Mouse (Mus musculus): Measurements from ENCODE around the gene Kank3.

Kank3 gene

DNA sequence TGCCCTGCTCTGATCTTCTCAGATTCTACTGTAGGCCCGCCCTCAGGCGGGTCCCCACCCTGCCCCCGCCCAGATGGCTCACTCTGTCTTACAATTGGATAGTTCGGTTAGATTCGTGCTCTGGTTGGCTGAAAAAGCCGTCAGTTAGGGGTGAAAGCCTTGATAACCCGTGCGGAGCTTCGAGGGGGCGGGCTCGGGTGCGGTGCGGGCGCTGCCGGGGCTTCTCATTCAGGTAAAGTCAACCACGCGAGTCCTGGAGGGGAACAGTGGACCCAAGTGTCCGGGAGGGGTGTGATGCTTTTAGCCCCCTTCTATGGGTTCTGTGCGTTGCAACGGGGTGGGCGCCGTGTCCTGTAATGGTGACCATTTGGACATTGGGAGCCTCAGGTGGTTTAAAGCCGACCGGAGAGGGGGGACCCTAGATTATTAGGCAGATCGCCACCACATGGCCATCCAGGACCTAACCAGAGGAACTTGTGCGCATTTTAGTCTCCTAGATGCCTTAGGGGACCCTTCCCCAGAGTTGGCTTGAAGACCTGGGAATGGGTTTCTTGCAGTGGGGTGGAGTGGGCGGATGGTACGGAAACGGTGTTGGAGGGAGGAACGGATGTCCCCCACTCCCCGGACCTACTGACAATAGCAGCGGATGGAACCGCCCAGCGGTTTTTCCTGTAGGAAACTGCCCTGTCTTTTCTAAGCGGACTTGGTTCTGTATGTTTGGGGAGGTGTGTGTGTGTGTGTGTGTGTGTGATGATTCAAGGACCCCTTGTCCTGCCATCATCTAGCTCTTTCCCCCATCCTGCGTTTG is at the start of gene Kank3:
Gene Kank3, plus strand, starts transcription at position 186 of the 808 bp plus-strand sequence.
- peak; percentile 95 for DNase-seq (ENCODE audit: extremely low spot score)

DNA sequence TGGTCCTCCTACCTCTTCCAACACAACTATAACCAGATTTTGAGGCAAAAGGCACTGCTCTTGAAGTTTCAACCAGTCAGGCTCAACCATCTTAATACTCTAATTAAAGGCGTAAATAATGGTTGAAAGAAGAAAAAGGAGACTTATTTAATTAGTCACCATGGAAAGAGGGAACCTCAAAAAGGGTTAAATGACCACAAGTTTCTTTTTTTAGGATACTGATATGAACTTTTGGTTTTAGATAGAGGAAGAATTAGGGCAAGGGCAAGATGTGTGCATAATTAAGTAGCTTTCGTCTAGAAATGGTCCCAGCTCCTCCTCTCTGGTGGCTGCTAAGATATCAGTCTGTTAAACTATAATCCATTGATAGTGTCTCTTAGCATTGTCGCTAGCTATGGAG is 43.9 kb upstream of the Kank3 start:
- DNase-seq (ENCODE audit: extremely low spot score): no peak

GRCm38 (mm10) chr17:33771617-33772016 is 38.7 kb upstream of the Kank3 start:
- DNase-seq (ENCODE audit: extremely low spot score): no peak

DNA sequence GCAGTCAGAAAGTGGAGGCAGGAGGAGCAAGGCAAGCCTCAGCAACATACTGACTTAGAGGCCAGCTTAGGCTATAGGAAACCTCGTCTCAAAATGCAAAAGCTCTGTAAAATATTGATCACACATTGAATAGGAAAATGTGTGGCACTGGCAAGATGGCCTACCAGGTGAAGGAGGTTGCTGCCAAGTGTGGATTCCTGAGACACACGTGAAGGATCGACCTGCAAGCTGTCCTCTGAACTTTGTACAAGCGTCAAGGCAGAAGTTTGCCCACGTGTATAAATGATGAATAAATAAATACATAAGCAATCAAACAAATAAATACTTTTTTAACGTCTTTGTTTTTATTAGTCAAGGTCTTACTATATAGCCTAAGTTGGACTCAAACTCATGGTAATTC is 36.9 kb upstream of the Kank3 start:
- DNase-seq (ENCODE audit: extremely low spot score): no peak

DNA sequence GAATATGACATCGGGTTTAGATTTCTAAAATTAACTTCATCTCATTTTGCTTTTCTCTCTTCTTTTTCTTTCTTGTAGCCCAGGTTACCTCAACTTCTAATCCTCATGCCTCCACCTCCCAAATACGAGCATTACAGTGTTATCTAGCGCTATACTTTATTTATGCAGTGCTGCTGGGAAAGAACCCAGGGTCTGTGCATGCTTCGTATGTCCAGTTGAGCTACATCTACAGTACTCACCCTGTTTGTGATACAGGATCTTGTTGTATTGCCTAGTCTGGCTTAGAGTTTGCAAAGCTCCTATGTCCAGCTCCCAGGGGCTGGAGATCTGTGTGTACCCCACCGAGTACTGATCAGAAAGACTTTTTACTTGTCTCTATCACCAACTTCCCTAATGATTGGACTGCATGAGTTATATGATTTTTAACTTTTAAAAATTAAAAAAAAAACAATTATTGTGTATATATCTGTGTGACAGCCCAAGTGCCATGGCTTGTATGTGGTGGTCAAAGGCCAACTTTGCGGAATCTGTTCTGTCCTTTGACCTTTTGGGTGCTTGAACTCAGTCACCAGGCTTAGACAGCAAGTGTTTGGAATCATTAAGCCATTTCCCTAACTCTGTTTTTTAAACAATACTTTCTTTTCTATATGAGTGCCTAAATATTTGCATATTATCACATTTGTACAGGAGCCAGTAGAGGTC is 36.3 kb upstream of the Kank3 start:
- no peak for DNase-seq (ENCODE audit: extremely low spot score)

GRCm38 (mm10) chr17:33774573-33775155 is 35.7 kb upstream of the Kank3 start:
- no peak for DNase-seq (ENCODE audit: extremely low spot score)

GRCm38 (mm10) chr17:33775287-33775686 is 35.0 kb upstream of the Kank3 start:
- DNase-seq (ENCODE audit: extremely low spot score): no peak

GRCm38 (mm10) chr17:33779271-33779966 is 30.9 kb upstream of the Kank3 start:
- DNase-seq (ENCODE audit: extremely low spot score): peak; percentile 69

- no peak for DNase-seq (ENCODE audit: extremely low spot score)
Observed at GRCm38 (mm10) chr17:33779967-33780295, 30.4 kb upstream of the Kank3 start.

- no peak for DNase-seq (ENCODE audit: extremely low spot score)
Observed at GRCm38 (mm10) chr17:33780431-33780830, 29.9 kb upstream of the Kank3 start.

DNA sequence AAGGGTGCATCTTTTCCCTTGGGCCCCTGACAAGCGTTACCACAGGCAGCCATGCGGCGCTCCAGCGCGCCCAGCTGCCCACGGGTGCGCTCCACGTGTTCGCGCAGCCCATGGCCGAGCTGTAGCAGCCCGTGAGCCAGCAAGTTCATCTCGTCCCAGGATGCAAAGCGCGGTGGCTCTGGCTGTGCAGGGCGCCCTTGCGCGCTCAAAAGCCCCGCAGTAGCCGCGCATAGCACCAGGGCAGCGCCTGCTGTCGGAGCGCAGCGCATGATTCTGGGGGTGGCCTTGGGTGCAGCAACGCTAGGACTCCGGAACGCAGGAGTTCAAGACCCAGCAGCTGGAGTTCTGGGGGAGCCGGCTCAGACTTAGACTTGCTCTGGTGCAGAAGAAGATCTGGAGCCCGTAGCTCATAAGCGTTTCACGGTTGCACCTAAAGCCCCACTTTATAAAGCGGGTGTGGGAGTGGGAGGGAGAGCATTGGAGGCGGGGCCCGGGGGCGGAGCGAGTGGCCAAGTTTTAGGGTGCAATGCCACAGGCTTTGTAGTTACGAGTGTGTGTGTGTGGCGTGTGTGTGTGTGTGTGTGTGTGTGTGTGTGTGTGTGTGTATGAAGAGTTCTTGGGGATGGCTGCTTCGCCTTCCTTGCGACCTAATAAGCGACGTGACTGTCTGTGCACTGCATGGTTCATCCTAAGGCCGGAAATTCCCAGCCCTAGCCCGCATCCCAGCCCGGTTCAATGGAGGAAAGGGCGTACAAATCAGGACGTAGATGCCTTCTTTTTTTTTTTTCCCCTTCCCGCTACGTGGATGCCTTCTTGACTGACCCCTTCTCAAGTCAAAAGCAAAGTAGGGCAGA is 29.0 kb upstream of the Kank3 start, which contains the start of gene Angptl4:
Gene Angptl4, minus strand, starts transcription at position 707 of the 854 bp plus-strand sequence.
- peak; percentile 72 for DNase-seq (ENCODE audit: extremely low spot score)

GRCm38 (mm10) chr17:33782067-33782466 is 28.3 kb upstream of the Kank3 start:
- no peak for DNase-seq (ENCODE audit: extremely low spot score)

GRCm38 (mm10) chr17:33783408-33783807 is 26.9 kb upstream of the Kank3 start:
- no peak for DNase-seq (ENCODE audit: extremely low spot score)

- DNase-seq (ENCODE audit: extremely low spot score): no peak
Observed at GRCm38 (mm10) chr17:33784939-33785338, 25.4 kb upstream of the Kank3 start.

DNA sequence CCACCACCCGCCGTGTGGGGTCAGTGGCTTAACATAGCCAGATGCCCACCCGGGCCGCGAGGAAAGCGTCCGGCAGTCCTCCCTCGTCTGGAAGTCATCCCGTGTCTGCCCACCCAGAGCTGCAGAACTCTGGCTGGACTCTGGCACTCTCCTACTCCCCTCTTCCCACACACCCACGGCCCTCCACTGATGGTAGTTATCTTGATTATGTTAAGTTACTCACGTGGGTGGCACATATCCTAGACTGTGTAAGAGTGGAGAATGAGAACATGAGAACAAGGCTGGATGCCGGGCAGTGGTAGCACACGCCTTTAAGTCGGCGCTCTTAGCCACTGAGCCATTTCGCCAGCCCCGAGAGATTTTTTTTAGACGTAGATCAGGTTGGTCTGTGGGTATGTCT is 23.9 kb upstream of the Kank3 start:
- no peak for DNase-seq (ENCODE audit: extremely low spot score)

DNA sequence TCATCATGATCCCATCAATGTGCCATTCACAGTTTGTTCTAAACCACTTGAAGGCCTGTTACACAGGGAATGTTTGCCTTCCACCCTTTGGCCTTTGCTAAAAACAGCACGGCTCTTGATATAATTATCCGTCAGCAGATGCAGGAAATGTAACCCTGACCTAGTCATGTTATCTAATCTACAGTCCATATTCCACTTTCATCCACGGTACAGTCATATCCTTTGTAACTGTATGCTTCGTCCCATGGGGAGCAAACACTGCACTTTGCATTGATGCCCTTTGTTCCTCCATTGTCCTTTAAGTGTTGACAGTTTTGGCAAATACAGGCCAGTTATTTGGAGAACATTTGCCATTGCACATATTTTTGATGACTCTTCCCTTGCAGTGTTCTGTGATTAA is 21.6 kb upstream of the Kank3 start:
- no peak for DNase-seq (ENCODE audit: extremely low spot score)

DNA sequence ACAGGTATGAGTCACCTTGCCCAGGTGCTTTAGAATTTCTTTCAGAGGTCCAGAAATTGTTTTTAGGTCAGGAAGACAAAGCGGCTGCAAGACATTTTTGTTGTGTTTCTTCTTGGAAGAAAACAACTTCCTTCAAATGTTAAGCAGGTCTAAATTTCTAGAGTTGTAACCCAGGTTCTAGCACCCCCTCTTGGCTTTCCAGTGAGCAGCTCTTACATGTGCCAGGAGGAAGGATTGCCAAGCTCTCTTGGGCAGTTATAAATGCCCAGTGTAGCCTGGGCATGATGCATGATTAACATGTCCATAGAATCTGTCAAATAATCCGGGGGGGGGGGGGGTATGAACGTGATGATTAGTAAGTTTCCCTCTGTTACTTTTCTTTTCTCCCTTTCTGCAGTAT is 12.0 kb upstream of the Kank3 start:
- DNase-seq (ENCODE audit: extremely low spot score): no peak

- DNase-seq (ENCODE audit: extremely low spot score): no peak
Observed at GRCm38 (mm10) chr17:33799277-33799676, 11.0 kb upstream of the Kank3 start.

GRCm38 (mm10) chr17:33802221-33802620 is 8.1 kb upstream of the Kank3 start:
- DNase-seq (ENCODE audit: extremely low spot score): no peak

GRCm38 (mm10) chr17:33804205-33804604 is 6.1 kb upstream of the Kank3 start:
- no peak for DNase-seq (ENCODE audit: extremely low spot score)

DNA sequence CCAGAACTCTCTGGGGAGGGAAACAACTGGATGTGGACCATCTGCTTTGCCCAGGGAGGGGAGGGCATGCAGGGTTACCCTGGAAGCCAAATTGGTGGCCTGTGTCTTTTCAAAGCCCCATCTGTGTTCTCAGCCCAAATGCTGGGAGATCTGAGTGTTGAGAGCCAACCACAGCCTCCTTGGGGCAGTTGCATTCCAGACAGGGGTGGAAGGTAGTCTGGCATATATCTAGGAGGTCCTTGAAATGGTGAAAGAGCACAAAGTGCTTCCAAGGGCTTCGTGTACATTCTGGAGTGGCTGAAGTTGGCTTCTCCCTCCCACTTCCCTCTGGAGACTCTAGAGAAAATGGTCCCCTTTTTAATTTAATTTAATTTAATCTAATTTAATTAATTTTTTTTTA is 5.6 kb upstream of the Kank3 start:
- DNase-seq (ENCODE audit: extremely low spot score): no peak
